Mouse (Mus musculus) spleen, adult 2 months (tissue): ENCODE results near the gene Tas2r108. TPM values are rescaled to one million over a fixed set of nuclear protein-coding genes. Genes with fewer than 3 reads are reported as not detected.

Experiments
- DNase-seq, 2 experiments: peaks; one replicate each; pipeline versions ENCODE4 v3.0.0 to v3.0.0-alpha.2; 2012 to 2021; ENCODE audit warnings: low spot score in 2 of 2, low read depth in 1 of 2
- H3K27ac ChIP-seq: fragments of 200-500 bp; 2 replicates; pipeline ENCODE4 v1.5.1; 2012; ENCODE audit warnings: low read length, inconsistent platforms; ENCODE audit not compliant: insufficient read depth
- H3K27me3 ChIP-seq: fragments of 200-500 bp; 2 replicates; pipeline ENCODE4 v1.6.1; 2012; ENCODE audit warnings: mild to moderate bottlenecking, moderate library complexity, low read length, inconsistent platforms; ENCODE audit not compliant: control insufficient read depth, insufficient read depth
- H3K36me3 ChIP-seq: fragments of 200-500 bp; 2 replicates; pipeline ENCODE4 v1.6.1; 2012; ENCODE audit warnings: mild to moderate bottlenecking, low read length, inconsistent platforms; ENCODE audit not compliant: control insufficient read depth, insufficient read depth
- H3K4me1 ChIP-seq: fragments of 200-500 bp; 2 replicates; pipeline ENCODE4 v1.6.1; 2011; ENCODE audit warnings: inconsistent platforms; ENCODE audit not compliant: control insufficient read depth, insufficient read depth, insufficient read length
- H3K4me3 ChIP-seq: fragments of 200-500 bp; 2 replicates; pipeline ENCODE4 v1.5.1; 2011; ENCODE audit warnings: mild to moderate bottlenecking, inconsistent platforms; ENCODE audit not compliant: insufficient read depth, insufficient read length; ENCODE audit errors: extremely low read depth
- CTCF ChIP-seq: fragments of 200-500 bp; IDR thresholded peaks from 2 replicates; pipeline ENCODE4 v1.5.1; 2011; ENCODE audit warnings: mild to moderate bottlenecking, inconsistent platforms; ENCODE audit not compliant: insufficient read depth, insufficient read length, insufficient replicate concordance; ENCODE audit errors: extremely low read depth
- POLR2A ChIP-seq: fragments of 200-500 bp; IDR thresholded peaks from 2 replicates; pipeline ENCODE4 v1.6.1; 2011; ENCODE audit warnings: low read depth, low read length, inconsistent platforms
- WGBS: fragments of 180-500 bp; shearing (Covaris S2); methylation state at CpG from one replicate; pipeline ENCODE4 v1.1.7; 2018; 5-methylcytosine and 5-hydroxymethylcytosine counted together
- polyA plus RNA-seq: library from polyadenylated mRNA; depleted of rRNA; stranded (reverse); fragments of >200 nt; gene quantifications from 2 replicates; pipeline ENCODE4 v1.2.3, GENCODE M21; 2012; rRNA removed

Tas2r108 gene
- polyA plus RNA-seq = not detected in 2 replicates

DNA sequence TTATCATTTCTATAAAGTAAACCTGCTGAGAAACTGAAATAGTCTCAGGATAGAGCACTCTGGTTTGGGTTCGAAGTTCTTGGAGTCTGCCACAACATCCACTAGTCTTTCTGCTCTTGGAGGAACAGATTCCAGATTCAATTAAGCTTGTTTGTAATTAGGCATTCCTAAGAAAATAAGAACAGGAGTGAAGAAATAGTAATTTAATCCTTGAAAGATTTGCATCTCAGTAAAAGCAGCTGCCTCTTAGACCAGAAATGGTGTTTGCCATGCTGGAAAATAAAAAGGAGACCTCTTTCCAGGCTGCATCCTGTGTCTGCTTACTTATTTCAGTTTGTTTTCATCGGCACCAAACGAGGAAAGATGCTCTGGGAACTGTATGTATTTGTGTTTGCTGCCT is at the start of gene Tas2r108:
Gene Tas2r108 (plus strand): TSS at position 301 of the 400 bp plus-strand sequence.
- Histone ChIP-seq H3K27me3 (no peaks in the 10 kb centered on the region), H3K36me3 (no peaks in the 10 kb centered on the region), H3K27ac (no peak within 1 kb of the TSS), H3K4me1 (no peaks in the 10 kb centered on the region), H3K4me3 (no peak within 1 kb of the TSS)
- no peak for DNase-seq
- no peak for TF ChIP-seq CTCF
- TF ChIP-seq POLR2A = no peak
- 93% methylated on average over 3 of the region's 3 CpGs for WGBS

DNA sequence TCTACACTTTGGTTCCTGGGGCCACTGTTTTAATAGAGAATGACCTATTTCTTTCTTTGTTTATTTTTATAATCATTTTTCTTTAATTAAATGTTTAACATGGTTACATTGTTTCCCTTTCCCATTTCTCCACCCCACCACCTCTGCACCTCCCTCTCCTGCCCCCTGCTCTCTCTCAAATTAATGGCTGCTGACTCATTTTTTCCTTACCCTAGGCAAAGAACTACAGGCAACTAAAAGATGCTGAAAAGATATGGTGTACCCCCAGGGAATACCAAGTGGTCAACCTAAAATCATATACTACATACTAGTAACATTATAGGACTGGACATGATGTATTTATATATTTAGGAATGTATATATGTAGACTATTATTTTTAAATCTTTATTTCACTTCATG is 44.7 kb upstream of the Tas2r108 start:
- no peak for DNase-seq
- Histone ChIP-seq H3K4me1 (no peaks in the 10 kb centered on the region), H3K4me3 (no peak overlapping the region), H3K36me3 (no peaks in the 10 kb centered on the region), H3K27me3 (no peaks in the 10 kb centered on the region), H3K27ac (no peak overlapping the region)
- no peak for TF ChIP-seq POLR2A
- no peak for TF ChIP-seq CTCF

DNA sequence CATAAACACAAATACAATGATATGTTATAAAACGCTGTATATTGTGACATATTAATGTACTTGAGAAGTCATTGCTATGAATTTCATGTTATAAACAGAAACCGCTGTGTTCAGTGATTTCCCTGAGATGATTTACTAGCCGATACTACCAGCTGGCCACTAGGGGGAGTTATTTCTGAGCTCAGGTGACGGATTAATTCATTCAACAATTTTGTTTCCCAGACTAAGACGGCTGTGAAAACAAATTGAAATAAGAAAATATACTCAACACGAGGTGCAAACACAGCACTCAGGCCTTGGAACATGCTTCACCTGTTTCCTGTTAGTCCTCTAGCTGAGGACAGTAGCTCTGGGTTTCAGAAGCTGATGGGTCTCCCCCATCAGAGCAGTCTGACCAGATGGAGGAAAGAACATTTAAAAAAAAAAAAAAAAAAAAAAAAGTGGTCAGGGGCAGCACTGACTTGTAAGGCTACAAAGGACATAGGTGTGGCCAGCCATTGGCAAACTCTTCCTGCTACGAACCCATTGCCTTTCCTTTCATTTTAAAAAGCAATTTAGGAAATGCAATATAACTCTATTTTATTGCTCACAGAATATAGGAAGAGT is 38.8 kb upstream of the Tas2r108 start:
- no peaks in the 10 kb centered on the region for H3K36me3 ChIP-seq
- no peak for DNase-seq
- no peak overlapping the region for H3K4me3 ChIP-seq
- no peaks in the 10 kb centered on the region for H3K27me3 ChIP-seq
- no peak overlapping the region for H3K27ac ChIP-seq
- TF ChIP-seq CTCF (no peak), POLR2A (no peak)
- WGBS = 22% methylated on average over 7 of the region's 7 CpGs
- no peaks in the 10 kb centered on the region for H3K4me1 ChIP-seq

DNA sequence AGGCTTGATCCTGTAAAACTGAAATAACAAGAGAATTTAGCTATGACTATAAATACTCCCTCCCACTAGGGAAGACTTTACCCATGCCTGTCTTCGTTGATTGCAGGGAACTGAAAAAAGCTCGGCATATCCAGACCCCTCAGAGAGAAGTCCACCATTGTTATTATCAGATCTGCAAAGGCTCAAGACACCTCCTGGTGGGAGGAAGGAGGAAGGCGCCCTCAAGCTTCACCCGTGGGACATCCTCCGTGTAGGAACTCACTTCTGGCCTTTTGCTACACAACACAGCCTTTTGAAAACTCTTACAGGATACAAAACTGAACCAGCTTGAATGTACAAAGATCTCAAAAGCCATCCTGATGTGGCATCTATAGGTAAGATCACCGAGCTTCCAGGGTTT is 27.6 kb upstream of the Tas2r108 start:
- Histone ChIP-seq H3K4me1 (no peaks in the 10 kb centered on the region), H3K4me3 (no peak overlapping the region), H3K36me3 (no peaks in the 10 kb centered on the region), H3K27ac (no peak overlapping the region), H3K27me3 (no peaks in the 10 kb centered on the region)
- TF ChIP-seq CTCF (peak; percentile 30; the same call in 1 of the 2 replicates), POLR2A (no peak)
- WGBS = 47% methylated on average over 6 of the region's 6 CpGs
- DNase-seq = no peak

DNA sequence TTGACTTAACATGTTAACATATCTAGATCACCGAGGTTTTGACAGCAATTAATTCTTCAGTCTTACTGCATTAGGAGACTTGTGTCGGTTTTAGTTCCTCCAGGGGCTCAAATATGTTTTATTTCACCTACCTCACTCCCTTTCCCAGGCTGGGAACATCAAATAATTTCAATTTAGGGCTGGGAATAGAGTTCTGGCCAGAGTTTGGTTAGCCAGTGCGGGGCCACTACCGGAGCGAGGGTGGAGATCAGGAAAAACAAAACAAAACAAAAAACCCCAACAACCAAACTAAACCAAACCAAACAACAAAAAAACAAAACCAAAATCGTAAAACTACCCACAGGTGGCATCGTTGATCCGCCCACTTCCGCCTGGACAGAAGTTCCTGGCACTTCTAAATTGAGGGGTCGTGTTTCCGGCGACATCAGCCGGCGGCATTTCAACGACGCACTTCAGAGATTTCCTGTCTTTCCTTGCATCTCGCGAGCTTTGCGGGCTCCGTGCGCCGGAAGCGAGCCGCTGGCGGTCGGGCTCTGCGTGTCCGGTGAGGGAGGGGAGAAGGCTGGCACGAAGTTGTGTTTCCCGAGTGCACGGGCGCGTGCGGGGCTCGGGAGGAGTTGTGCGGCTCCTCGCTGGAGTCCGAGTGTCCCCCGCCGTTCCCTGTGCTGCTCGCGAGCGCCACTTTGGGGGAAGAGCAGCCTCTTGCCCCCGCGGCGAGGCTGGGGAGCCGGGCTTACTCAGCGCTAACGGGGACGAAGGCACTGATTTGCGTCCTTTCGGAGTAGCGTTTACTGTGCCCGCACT is 22.2 kb upstream of the Tas2r108 start, which contains the start of gene Ssbp1:
Gene Ssbp1 (plus strand): TSS at position 437 of the 804 bp plus-strand sequence.
- WGBS = 1% methylated on average over 54 of the region's 54 CpGs
- Histone ChIP-seq H3K27ac (peak within 1 kb of the TSS; percentile 97), H3K36me3 (peaks cover 17% of the 10 kb centered on the region), H3K4me3 (peak within 1 kb of the TSS; percentile 95), H3K27me3 (no peaks in the 10 kb centered on the region), H3K4me1 (peaks cover 2% of the 10 kb centered on the region; the same call in 1 of the 2 replicates)
- TF ChIP-seq CTCF (no peak), POLR2A (peak; percentile 91)
- DNase-seq = peak; percentile 89 to 94

- peak overlapping the region; percentile 95 for H3K4me3 ChIP-seq
- H3K4me1 ChIP-seq = peaks cover 2% of the 10 kb centered on the region; the same call in 1 of the 2 replicates
- H3K27me3 ChIP-seq = no peaks in the 10 kb centered on the region
- H3K27ac ChIP-seq = peak overlapping the region; percentile 97
- WGBS = under 1% methylated on average over 7 of the region's 7 CpGs
- peaks cover 19% of the 10 kb centered on the region for H3K36me3 ChIP-seq
- TF ChIP-seq CTCF (no peak), POLR2A (no peak)
- DNase-seq = no peak
Observed at GRCm38 (mm10) chr6:40471720-40472010, 21.7 kb upstream of the Tas2r108 start.

GRCm38 (mm10) chr6:40476132-40476531 is 17.2 kb upstream of the Tas2r108 start:
- WGBS = 57% methylated on average over 4 of the region's 4 CpGs
- Histone ChIP-seq H3K27ac (no peak overlapping the region), H3K4me3 (no peak overlapping the region)

More at GRCm38 (mm10) chr6:40476132-40476531, 17.2 kb upstream of the Tas2r108 start:
- Histone ChIP-seq H3K4me1 (peaks cover 2% of the 10 kb centered on the region; the same call in 1 of the 2 replicates), H3K36me3 (peaks cover 36% of the 10 kb centered on the region), H3K27me3 (no peaks in the 10 kb centered on the region)
- DNase-seq = peak in 1 of 2 experiments; percentile 41
- no peak for TF ChIP-seq CTCF
- no peak for TF ChIP-seq POLR2A
